Mouse (Mus musculus): Measurements from ENCODE around the gene Gm10762. TPM values are rescaled to one million over a fixed set of nuclear protein-coding genes. Genes with fewer than 3 reads are reported as not detected.
"Not testable (repeated sequence)": the region's sequence is repeated elsewhere in the genome, so short reads cannot be mapped to it uniquely, and the experiment has no call there.

Gm10762 gene
- 21.8 and 23.1 TPM in 2 replicates for polyA plus RNA-seq (2014; fragmentation: Nextera tagmentation; extraction: Ambion mirVana)

GRCm38 (mm10) chr2:128967661-128968441 lies at the start of gene Gm10762:
Gene Gm10762, minus strand, starts transcription at chr2:128967725.
- Histone ChIP-seq H3K4me3 (replicated peaks; ENCODE audit: low read depth, low read length) (peak within 1 kb of the TSS; percentile 91), H3K4me1 (ENCODE audit: control insufficient read depth, insufficient read depth, low read length) (peaks cover 14% of the 10 kb centered on the region), H3K36me3 (ENCODE audit: control insufficient read depth, insufficient read depth, low read length) (no peaks in the 10 kb centered on the region), H3K4me2 (ENCODE audit: low read length) (peak within 1 kb of the TSS; percentile 73), H3K9me3 (ENCODE audit: control insufficient read depth, low read length) (no peaks in the 10 kb centered on the region), H3K27me3 (ENCODE audit: control insufficient read depth, insufficient read depth, low read length) (no peaks in the 10 kb centered on the region), H3K9ac (replicated peaks; ENCODE audit: low read length) (peak within 1 kb of the TSS; percentile 97), H3K27ac (replicated peaks; ENCODE audit: low read depth, low read length) (peak within 1 kb of the TSS; percentile 100)
- ATAC-seq (ENCODE audit: low FRiP score, low TSS enrichment) (peak; percentile 75), DNase-seq (peak; percentile 88)
- WGBS: under 1% methylated on average over 80 of the region's 80 CpGs

DNA sequence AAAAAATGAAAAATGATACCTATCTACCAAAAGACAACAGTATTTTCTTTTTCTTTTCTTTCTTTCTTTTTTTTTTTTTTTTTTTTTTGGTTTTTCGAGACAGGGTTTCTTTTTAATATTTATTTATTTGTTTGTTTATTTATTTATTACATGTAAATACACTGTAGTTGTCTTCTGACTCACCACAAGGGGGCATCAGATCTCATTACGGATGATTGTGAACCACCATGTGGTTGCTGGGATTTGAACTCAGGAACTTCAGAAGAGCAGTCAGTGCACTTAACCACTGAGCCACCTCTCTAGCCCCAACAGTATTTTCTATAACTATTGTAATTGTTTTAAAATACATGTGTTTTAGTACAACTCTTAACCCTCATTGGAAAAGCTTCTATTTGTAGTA lies 41.3 kb upstream of the Gm10762 start:
- peak; percentile 14 for DNase-seq

GRCm38 (mm10) chr2:129006194-129006749 lies 38.7 kb upstream of the Gm10762 start:
- no peak for ATAC-seq (ENCODE audit: low FRiP score, low TSS enrichment)
- Histone ChIP-seq H3K4me1 (ENCODE audit: control insufficient read depth, insufficient read depth, low read length) (no peaks in the 10 kb centered on the region), H3K4me2 (ENCODE audit: low read length) (no peak overlapping the region), H3K36me3 (ENCODE audit: control insufficient read depth, insufficient read depth, low read length) (no peaks in the 10 kb centered on the region), H3K9ac (replicated peaks; ENCODE audit: low read length) (no peak overlapping the region), H3K27ac (replicated peaks; ENCODE audit: low read depth, low read length) (no peak overlapping the region), H3K4me3 (replicated peaks; ENCODE audit: low read depth, low read length) (no peak overlapping the region), H3K27me3 (ENCODE audit: control insufficient read depth, insufficient read depth, low read length) (no peaks in the 10 kb centered on the region), H3K9me3 (ENCODE audit: control insufficient read depth, low read length) (no peaks in the 10 kb centered on the region)
- WGBS: 74% methylated on average over 4 of the region's 4 CpGs
- no peak for DNase-seq

More for the DNA sequence above, 41.3 kb upstream of the Gm10762 start:
- ATAC-seq (ENCODE audit: low FRiP score, low TSS enrichment); H3K9ac ChIP-seq (replicated peaks; ENCODE audit: low read length); H3K27ac ChIP-seq (replicated peaks; ENCODE audit: low read depth, low read length); H3K36me3 ChIP-seq (ENCODE audit: control insufficient read depth, insufficient read depth, low read length); H3K27me3 ChIP-seq (ENCODE audit: control insufficient read depth, insufficient read depth, low read length); H3K4me2 ChIP-seq (ENCODE audit: low read length); H3K9me3 ChIP-seq (ENCODE audit: control insufficient read depth, low read length); H3K4me1 ChIP-seq (ENCODE audit: control insufficient read depth, insufficient read depth, low read length); H3K4me3 ChIP-seq (replicated peaks; ENCODE audit: low read depth, low read length): not testable (repeated sequence)
- 87% methylated on average over 2 of the region's 2 CpGs for WGBS

- ATAC-seq (ENCODE audit: low FRiP score, low TSS enrichment): no peak
- DNase-seq: no peak
- Histone ChIP-seq H3K4me2 (ENCODE audit: low read length) (no peak overlapping the region), H3K36me3 (ENCODE audit: control insufficient read depth, insufficient read depth, low read length) (no peaks in the 10 kb centered on the region), H3K4me3 (replicated peaks; ENCODE audit: low read depth, low read length) (no peak overlapping the region), H3K27ac (replicated peaks; ENCODE audit: low read depth, low read length) (no peak overlapping the region), H3K9me3 (ENCODE audit: control insufficient read depth, low read length) (no peaks in the 10 kb centered on the region), H3K27me3 (ENCODE audit: control insufficient read depth, insufficient read depth, low read length) (no peaks in the 10 kb centered on the region), H3K9ac (replicated peaks; ENCODE audit: low read length) (no peak overlapping the region), H3K4me1 (ENCODE audit: control insufficient read depth, insufficient read depth, low read length) (no peaks in the 10 kb centered on the region)
Measured at GRCm38 (mm10) chr2:129004872-129005271, 37.3 kb upstream of the Gm10762 start.

- DNase-seq (no peak), ATAC-seq (ENCODE audit: low FRiP score, low TSS enrichment) (no peak)
- Histone ChIP-seq H3K4me2 (ENCODE audit: low read length) (no peak overlapping the region), H3K9ac (replicated peaks; ENCODE audit: low read length) (no peak overlapping the region), H3K9me3 (ENCODE audit: control insufficient read depth, low read length) (no peaks in the 10 kb centered on the region), H3K27ac (replicated peaks; ENCODE audit: low read depth, low read length) (no peak overlapping the region), H3K27me3 (ENCODE audit: control insufficient read depth, insufficient read depth, low read length) (no peaks in the 10 kb centered on the region), H3K4me1 (ENCODE audit: control insufficient read depth, insufficient read depth, low read length) (no peaks in the 10 kb centered on the region), H3K4me3 (replicated peaks; ENCODE audit: low read depth, low read length) (no peak overlapping the region), H3K36me3 (ENCODE audit: control insufficient read depth, insufficient read depth, low read length) (no peaks in the 10 kb centered on the region)
- WGBS: 94% methylated on average over 3 of the region's 3 CpGs
Measured at GRCm38 (mm10) chr2:128984746-128985145, 17.2 kb upstream of the Gm10762 start.

DNA sequence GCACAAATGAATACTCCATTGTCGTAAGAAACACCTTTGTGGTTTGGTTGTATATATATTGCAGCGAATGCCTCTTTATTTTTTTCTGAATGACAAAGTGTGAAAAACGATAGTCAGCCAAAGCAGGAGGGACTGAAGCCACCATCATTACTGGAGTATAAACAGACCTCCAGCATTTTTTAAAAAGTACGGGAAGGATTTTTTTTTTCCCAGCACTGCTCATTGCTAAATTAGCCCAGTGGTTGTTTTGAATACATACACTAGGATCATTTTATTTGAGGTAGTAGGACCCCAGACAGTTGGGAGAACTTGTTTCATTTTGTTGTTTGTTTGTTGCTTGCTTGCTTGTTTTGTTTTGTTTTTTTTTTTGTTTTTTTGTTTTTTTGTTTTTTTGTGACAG lies 8.0 kb upstream of the Gm10762 start:
- Histone ChIP-seq H3K4me3 (replicated peaks; ENCODE audit: low read depth, low read length) (no peak overlapping the region), H3K4me2 (ENCODE audit: low read length) (no peak overlapping the region), H3K9me3 (ENCODE audit: control insufficient read depth, low read length) (no peaks in the 10 kb centered on the region), H3K27ac (replicated peaks; ENCODE audit: low read depth, low read length) (no peak overlapping the region), H3K36me3 (ENCODE audit: control insufficient read depth, insufficient read depth, low read length) (no peaks in the 10 kb centered on the region), H3K4me1 (ENCODE audit: control insufficient read depth, insufficient read depth, low read length) (no peaks in the 10 kb centered on the region), H3K27me3 (ENCODE audit: control insufficient read depth, insufficient read depth, low read length) (no peaks in the 10 kb centered on the region), H3K9ac (replicated peaks; ENCODE audit: low read length) (no peak overlapping the region)
- ATAC-seq (ENCODE audit: low FRiP score, low TSS enrichment): no peak
- DNase-seq: no peak
- WGBS: 85% methylated on average over 4 of the region's 4 CpGs

DNA sequence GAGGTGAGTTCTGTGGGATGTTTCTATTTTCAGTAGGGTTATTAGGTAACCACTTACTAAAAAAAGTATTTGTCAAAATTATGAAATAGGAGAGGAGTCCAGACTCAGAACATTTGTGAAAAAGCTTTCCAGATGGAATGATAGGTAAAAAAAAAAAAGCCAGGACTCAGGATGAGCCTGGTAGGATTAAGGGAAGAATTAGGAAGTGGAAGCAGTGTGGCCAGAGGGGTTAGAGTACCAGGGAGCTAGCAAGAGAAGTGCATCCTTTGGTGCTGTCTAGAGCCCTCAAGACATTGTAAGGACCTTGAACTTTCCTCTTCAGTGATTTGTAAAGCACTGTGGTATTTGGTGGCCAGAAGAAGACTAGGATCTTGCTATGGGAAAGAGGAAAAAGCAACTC lies 4.8 kb upstream of the Gm10762 start:
- Histone ChIP-seq H3K9me3 (ENCODE audit: control insufficient read depth, low read length) (no peaks in the 10 kb centered on the region), H3K36me3 (ENCODE audit: control insufficient read depth, insufficient read depth, low read length) (no peaks in the 10 kb centered on the region), H3K27me3 (ENCODE audit: control insufficient read depth, insufficient read depth, low read length) (no peaks in the 10 kb centered on the region), H3K9ac (replicated peaks; ENCODE audit: low read length) (no peak overlapping the region), H3K4me2 (ENCODE audit: low read length) (no peak overlapping the region), H3K4me1 (ENCODE audit: control insufficient read depth, insufficient read depth, low read length) (peaks cover 4% of the 10 kb centered on the region), H3K4me3 (replicated peaks; ENCODE audit: low read depth, low read length) (no peak overlapping the region), H3K27ac (replicated peaks; ENCODE audit: low read depth, low read length) (no peak overlapping the region)
- no peak for ATAC-seq (ENCODE audit: low FRiP score, low TSS enrichment)
- DNase-seq: no peak

- Histone ChIP-seq H3K36me3 (ENCODE audit: control insufficient read depth, insufficient read depth, low read length) (no peaks in the 10 kb centered on the region), H3K27ac (replicated peaks; ENCODE audit: low read depth, low read length) (peak overlapping the region; percentile 100), H3K4me3 (replicated peaks; ENCODE audit: low read depth, low read length) (peak overlapping the region; percentile 91), H3K4me1 (ENCODE audit: control insufficient read depth, insufficient read depth, low read length) (peaks cover 14% of the 10 kb centered on the region), H3K27me3 (ENCODE audit: control insufficient read depth, insufficient read depth, low read length) (no peaks in the 10 kb centered on the region), H3K9ac (replicated peaks; ENCODE audit: low read length) (peak overlapping the region; percentile 97; the same call in 1 of the 2 replicates), H3K9me3 (ENCODE audit: control insufficient read depth, low read length) (no peaks in the 10 kb centered on the region), H3K4me2 (ENCODE audit: low read length) (peak overlapping the region; percentile 73)
- DNase-seq (no peak), ATAC-seq (ENCODE audit: low FRiP score, low TSS enrichment) (no peak)
Measured at GRCm38 (mm10) chr2:128968475-128969083, 1.1 kb upstream of the Gm10762 start.

Measured in midbrain, embryonic 14.5 days (tissue).